Mouse (Mus musculus) stomach, embryonic 15.5 days (tissue): ENCODE data around the gene Avl9. TPM values are rescaled to one million over a fixed set of nuclear protein-coding genes. Genes with fewer than 3 reads are reported as not detected.

Experiments
- ATAC-seq: fragments of 200-750 bp; cut with Nextera tagmentation; 2 replicates; pipeline ENCODE4 v1.8.0; 2017; ENCODE audit warnings: low read depth, moderate number of reproducible peaks, moderate TSS enrichment; ENCODE audit not compliant: insufficient read depth, low FRiP score
- H3K27ac ChIP-seq: fragments of 300-500 bp; sonication (generic); 2 replicates; pipeline ENCODE4 v1.5.1; 2015; ENCODE audit warnings: mild to moderate bottlenecking, inconsistent platforms
- H3K27me3 ChIP-seq: fragments of 300-500 bp; sonication (generic); replicated peaks from 2 replicates; pipeline ENCODE4 v1.6.1; 2015; ENCODE audit warnings: inconsistent platforms
- H3K36me3 ChIP-seq: fragments of 300-500 bp; sonication (generic); 2 replicates; pipeline ENCODE4 v1.6.1; 2015; ENCODE audit warnings: inconsistent platforms
- H3K4me1 ChIP-seq: fragments of 300-500 bp; sonication (generic); 2 replicates; pipeline ENCODE4 v1.6.1; 2015; ENCODE audit warnings: inconsistent platforms
- H3K4me2 ChIP-seq: fragments of 300-500 bp; sonication (generic); 2 replicates; pipeline ENCODE4 v1.6.1; 2015; ENCODE audit warnings: mild to moderate bottlenecking, inconsistent platforms
- H3K4me3 ChIP-seq: fragments of 300-500 bp; sonication (generic); replicated peaks from 2 replicates; pipeline ENCODE4 v1.5.1; 2015; ENCODE audit warnings: inconsistent platforms
- H3K9ac ChIP-seq: fragments of 300-500 bp; sonication (generic); 2 replicates; pipeline ENCODE4 v1.6.1; 2015; ENCODE audit warnings: inconsistent platforms
- H3K9me3 ChIP-seq: fragments of 300-500 bp; sonication (generic); 2 replicates; pipeline ENCODE4 v1.6.1; 2016; ENCODE audit warnings: inconsistent platforms
- WGBS: fragments of 180-500 bp; shearing (Covaris S2); methylation state at CpG from one replicate; pipeline ENCODE4 v1.1.7; 2015; 5-methylcytosine and 5-hydroxymethylcytosine counted together
- polyA plus RNA-seq: library from polyadenylated mRNA; unstranded; fragments of >200 nt; fragmentation: Nextera tagmentation; extraction: Ambion mirVana; gene quantifications from 2 replicates; pipeline ENCODE4 v1.2.1, GENCODE M21; 2015

The Avl9 gene
- polyA plus RNA-seq, 1 experiment from 2014 or later = 12.9 TPM

DNA sequence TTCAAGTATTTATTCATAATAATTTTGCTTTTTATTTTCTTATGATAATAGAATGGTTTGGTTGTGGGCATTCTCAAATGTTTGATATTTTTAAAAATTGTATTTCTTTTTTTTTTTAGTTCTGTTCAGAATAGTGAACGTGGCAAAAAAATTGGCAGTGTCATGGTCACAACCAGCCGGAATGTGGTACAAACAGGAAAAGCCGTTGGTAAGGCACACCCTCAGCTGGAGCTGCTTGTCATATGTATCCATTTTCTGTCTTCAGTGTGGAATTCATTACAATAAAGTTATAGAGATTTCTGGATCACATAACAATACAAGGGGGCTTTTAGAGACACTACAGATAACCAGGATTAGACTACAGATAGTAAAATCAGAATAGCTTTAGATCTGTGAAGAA is 39.0 kb downstream of the Avl9 start:
- H3K9me3 ChIP-seq = no peaks in the 10 kb centered on the region
- H3K27ac ChIP-seq = no peak overlapping the region
- no peak for ATAC-seq
- H3K4me3 ChIP-seq = no peak overlapping the region
- H3K4me1 ChIP-seq = no peaks in the 10 kb centered on the region
- 0 out of 2 replicates have a peak, but pooled peaks cover 10% of the 10 kb centered on the region for H3K36me3 ChIP-seq
- H3K4me2 ChIP-seq = no peak overlapping the region
- H3K27me3 ChIP-seq = no peaks in the 10 kb centered on the region
- H3K9ac ChIP-seq = no peak overlapping the region
- 91% methylated on average over 3 of the region's 3 CpGs for WGBS

DNA sequence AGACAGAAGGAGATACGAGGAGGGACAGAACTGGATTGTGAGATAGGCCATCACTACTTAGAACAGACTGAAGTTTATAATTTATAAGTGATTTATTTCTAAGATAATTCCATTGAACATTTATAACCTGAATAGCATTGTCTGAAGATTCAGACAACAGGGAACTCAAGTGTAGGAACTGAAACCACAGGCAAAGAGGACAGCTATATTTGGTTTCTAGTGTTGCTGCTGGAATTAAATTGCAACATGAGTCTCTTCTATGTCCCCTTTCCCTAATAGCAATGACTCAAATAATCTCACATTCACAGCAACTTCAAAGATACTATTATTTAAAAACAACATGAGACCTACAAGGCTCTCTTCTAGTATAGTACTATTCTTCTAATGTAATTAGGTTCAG is 41.4 kb downstream of the Avl9 start:
- ATAC-seq = no peak
- Histone ChIP-seq H3K27ac (no peak overlapping the region), H3K9me3 (no peaks in the 10 kb centered on the region), H3K9ac (no peak overlapping the region), H3K4me3 (no peak overlapping the region), H3K4me2 (no peak overlapping the region), H3K27me3 (no peaks in the 10 kb centered on the region), H3K36me3 (0 out of 2 replicates have a peak, but pooled peaks cover 15% of the 10 kb centered on the region), H3K4me1 (no peaks in the 10 kb centered on the region)
- 82% methylated on average over 1 of the region's 1 CpGs for WGBS

DNA sequence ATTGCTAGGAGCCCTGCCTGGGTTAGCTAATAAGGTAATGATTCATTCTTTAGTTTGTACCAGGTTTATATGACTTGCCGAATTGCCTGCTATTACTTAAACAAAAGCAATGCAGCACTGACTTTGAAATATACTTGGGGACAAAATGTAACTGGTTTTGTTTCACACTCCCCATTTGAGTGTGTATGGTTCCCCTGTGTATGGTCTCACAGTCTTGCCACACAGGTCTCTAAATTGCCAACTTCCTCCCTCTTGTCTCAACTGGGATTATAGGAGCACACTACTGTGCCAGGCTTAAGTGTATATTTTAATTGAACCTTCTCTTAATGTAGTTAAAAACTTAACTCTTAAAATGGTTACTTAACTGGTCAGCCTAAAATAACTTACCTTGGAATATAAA is 44.6 kb downstream of the Avl9 start:
- no peaks in the 10 kb centered on the region for H3K27me3 ChIP-seq
- 78% methylated on average over 1 of the region's 1 CpGs for WGBS
- H3K4me2 ChIP-seq = no peak overlapping the region
- H3K27ac ChIP-seq = no peak overlapping the region
- no peak overlapping the region for H3K4me3 ChIP-seq
- ATAC-seq = no peak
- H3K4me1 ChIP-seq = no peaks in the 10 kb centered on the region
- H3K36me3 ChIP-seq = peaks cover 15% of the 10 kb centered on the region; the same call in 1 of the 2 replicates
- no peaks in the 10 kb centered on the region for H3K9me3 ChIP-seq
- no peak overlapping the region for H3K9ac ChIP-seq

DNA sequence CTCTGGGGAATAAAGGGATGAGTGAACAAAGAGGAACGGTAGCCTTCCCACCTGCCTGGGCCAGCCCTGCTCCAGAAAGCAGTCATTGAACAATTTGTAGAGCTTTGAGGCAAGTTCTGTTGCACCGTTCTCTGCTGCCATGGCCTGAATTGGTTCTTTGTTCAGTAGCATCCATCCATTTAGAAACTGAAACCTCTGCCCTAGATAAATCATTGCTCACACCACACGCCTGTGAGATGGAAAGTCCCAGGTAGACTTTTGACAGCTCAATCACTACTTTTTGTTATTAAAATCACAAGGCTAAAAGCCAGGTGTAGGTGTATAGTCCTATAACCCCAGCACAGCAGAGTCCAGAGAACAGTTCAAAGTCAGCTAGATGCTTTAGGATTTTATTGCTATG is 50.6 kb downstream of the Avl9 start:
- H3K9me3 ChIP-seq = no peaks in the 10 kb centered on the region
- H3K4me3 ChIP-seq = no peak overlapping the region
- no peaks in the 10 kb centered on the region for H3K27me3 ChIP-seq
- no peak for ATAC-seq
- H3K4me2 ChIP-seq = no peak overlapping the region
- 73% methylated on average over 3 of the region's 3 CpGs for WGBS
- H3K9ac ChIP-seq = no peak overlapping the region
- H3K4me1 ChIP-seq = no peaks in the 10 kb centered on the region
- H3K27ac ChIP-seq = no peak overlapping the region
- H3K36me3 ChIP-seq = no peaks in the 10 kb centered on the region; the same call in 1 of the 2 replicates

DNA sequence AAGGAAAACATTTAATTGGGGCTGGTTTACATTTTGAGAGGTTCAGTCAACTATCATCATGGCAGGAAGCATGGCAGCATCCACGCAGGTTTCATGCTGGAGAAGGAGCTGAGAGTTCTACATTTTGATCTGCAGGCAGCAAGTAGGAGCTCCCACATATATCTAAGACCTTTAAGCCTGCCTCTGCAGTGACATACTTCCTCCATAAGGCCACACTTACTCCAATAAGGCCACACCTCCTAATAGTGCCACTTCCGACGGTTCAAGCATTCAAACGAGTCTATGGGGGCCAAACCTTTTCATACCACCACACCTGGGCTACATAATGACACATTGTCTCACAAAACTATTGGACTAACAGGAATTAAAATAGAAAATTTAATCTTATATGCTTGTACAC is 51.0 kb downstream of the Avl9 start:
- H3K9me3 ChIP-seq = no peaks in the 10 kb centered on the region
- no peak for ATAC-seq
- H3K27ac ChIP-seq = no peak overlapping the region
- WGBS = 86% methylated on average over 4 of the region's 4 CpGs
- no peak overlapping the region for H3K4me3 ChIP-seq
- H3K36me3 ChIP-seq = no peaks in the 10 kb centered on the region; the same call in 1 of the 2 replicates
- H3K27me3 ChIP-seq = no peaks in the 10 kb centered on the region
- H3K9ac ChIP-seq = no peak overlapping the region
- no peaks in the 10 kb centered on the region for H3K4me1 ChIP-seq
- no peak overlapping the region for H3K4me2 ChIP-seq

DNA sequence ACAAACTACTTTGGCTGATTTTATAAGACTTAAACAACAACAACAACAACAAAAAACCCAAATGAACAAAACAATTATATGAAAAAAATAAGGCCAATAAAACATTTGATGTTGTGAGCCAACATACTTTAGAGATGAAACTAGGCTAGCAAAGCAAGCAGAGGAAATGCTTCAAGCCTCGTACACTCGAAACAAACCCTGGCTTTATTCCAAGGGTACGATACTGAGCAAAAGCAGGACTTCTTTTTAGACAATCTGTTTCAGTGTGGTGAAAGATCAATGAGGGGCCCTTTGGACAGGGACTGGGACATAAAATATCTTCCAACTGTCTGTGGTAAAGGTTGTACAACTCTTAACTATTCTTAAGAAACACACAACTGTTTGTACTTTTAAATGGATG is 61.1 kb downstream of the Avl9 start:
- 38% methylated on average over 3 of the region's 3 CpGs for WGBS

DNA sequence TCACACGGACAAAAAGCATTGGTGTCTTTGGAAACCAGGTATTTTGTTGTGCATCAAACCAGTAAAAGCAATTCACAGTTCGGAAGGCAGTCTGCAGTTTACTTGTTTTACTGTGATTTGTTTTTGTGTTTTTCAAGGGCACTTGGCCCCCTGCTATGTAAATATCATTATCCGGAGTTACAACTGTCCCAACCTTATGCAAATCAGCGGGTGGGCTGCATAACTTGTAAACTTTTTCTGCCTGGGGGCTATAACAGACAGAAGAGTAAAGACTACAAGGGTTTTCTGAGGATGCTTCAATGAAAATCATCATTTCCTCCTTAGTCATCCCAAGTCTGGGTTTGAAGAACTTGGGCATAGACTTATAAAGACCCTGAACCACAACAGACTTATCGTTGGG is 64.9 kb downstream of the Avl9 start:
- peaks cover 28% of the 10 kb centered on the region for H3K36me3 ChIP-seq
- H3K4me2 ChIP-seq = no peak overlapping the region
- H3K4me3 ChIP-seq = no peak overlapping the region
- H3K27ac ChIP-seq = no peak overlapping the region
- 90% methylated on average over 5 of the region's 5 CpGs for WGBS
- no peaks in the 10 kb centered on the region for H3K27me3 ChIP-seq
- H3K9ac ChIP-seq = no peak overlapping the region
- ATAC-seq = no peak
- peaks cover 5% of the 10 kb centered on the region; the same call in 1 of the 2 replicates for H3K4me1 ChIP-seq
- no peaks in the 10 kb centered on the region for H3K9me3 ChIP-seq

More for the DNA sequence above, 61.1 kb downstream of the Avl9 start:
- H3K36me3 ChIP-seq = peaks cover 27% of the 10 kb centered on the region
- H3K4me1 ChIP-seq = no peaks in the 10 kb centered on the region
- H3K4me3 ChIP-seq = no peak overlapping the region
- H3K4me2 ChIP-seq = no peak overlapping the region
- no peaks in the 10 kb centered on the region for H3K27me3 ChIP-seq
- no peak overlapping the region for H3K27ac ChIP-seq
- no peaks in the 10 kb centered on the region for H3K9me3 ChIP-seq
- no peak overlapping the region for H3K9ac ChIP-seq
- no peak for ATAC-seq

DNA sequence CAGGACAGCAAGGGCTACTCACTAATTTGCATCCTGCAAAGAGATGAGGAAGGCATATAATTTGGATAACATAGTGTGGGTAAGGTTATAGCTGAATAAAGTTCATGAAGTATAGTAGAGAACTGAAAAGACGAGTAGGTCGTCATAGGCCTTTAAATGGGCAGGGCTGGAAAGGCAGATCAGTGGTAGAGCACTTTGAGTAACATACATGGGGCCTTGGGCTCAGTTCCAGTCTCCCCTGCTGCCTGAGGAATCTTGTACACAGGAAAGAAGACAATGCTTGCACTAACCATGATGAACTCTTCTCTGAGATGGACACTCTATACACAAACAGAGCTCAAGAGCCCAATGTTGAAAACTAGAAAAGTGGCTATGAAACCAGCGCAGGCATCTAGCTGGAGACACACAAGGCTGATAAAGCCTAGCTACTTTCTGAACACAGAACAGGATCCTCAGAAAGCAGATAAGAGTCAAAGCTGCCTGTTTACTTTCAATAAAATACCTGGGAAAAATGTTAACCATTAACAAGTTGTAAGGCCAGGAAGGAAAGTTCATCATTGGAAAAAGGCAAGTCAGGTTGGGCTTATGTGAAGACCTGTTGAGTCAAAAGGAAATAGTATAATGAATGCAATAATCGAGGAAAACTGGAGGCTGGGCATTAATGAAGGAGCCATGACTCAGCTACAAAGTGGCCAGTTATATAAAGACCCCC is 69.0 kb downstream of the Avl9 start:
- Histone ChIP-seq H3K27ac (peak overlapping the region; percentile 80), H3K4me2 (peak overlapping the region; percentile 16; the same call in 1 of the 2 replicates), H3K27me3 (no peaks in the 10 kb centered on the region), H3K9ac (no peak overlapping the region), H3K4me1 (peaks cover 9% of the 10 kb centered on the region; the same call in 1 of the 2 replicates), H3K36me3 (peaks cover 34% of the 10 kb centered on the region), H3K4me3 (no peak overlapping the region), H3K9me3 (no peaks in the 10 kb centered on the region)
- peak; percentile 68; the same call in 1 of the 2 replicates for ATAC-seq
- WGBS = 62% methylated on average over 4 of the region's 4 CpGs

DNA sequence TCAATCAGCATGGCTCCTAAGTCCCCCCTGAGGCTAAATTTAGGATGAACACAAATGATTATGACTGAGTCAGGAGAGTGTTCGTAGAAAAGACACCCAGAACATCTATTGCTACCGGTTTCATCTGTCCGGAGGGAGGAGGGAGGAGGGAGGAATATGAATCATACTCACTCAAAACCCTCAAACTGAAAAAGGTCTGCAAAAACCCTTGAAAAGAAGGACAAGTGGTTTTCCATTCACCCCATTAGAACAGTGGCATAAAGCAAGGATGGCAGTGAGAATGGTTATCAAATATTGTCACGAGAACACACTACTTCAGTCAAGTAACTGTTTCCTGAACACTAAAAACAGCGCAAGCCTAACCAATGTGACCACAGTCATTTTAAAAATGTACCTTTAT is 70.4 kb downstream of the Avl9 start:
- Histone ChIP-seq H3K4me3 (no peak overlapping the region), H3K9me3 (no peaks in the 10 kb centered on the region), H3K27ac (peak overlapping the region; percentile 77; the same call in 1 of the 2 replicates), H3K36me3 (peaks cover 20% of the 10 kb centered on the region), H3K4me2 (no peak overlapping the region), H3K9ac (no peak overlapping the region), H3K4me1 (peaks cover 9% of the 10 kb centered on the region; the same call in 1 of the 2 replicates), H3K27me3 (no peaks in the 10 kb centered on the region)
- no peak for ATAC-seq
- WGBS = 78% methylated on average over 5 of the region's 5 CpGs

DNA sequence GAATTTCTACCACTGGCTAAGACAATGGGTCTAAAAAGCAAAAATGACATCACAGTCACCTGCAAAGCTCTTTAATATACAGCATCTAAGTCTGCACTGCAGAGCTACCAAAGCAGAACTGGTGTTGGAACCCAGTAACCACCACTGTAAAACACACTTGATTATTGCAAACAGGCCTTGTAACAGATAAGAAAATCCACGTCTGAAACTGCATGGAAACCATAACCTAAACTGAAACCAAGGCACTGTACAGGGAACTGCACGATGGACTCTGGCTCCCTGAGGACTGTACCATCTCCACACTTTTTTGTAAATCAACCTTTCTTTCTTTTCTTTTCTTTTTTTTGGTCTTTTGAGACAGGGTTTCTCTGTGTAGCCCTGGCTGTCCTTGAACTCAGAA is 73.0 kb downstream of the Avl9 start:
- ATAC-seq = no peak
- Histone ChIP-seq H3K27ac (no peak overlapping the region), H3K9me3 (no peaks in the 10 kb centered on the region), H3K4me3 (no peak overlapping the region), H3K27me3 (no peaks in the 10 kb centered on the region), H3K4me1 (peaks cover 9% of the 10 kb centered on the region; the same call in 1 of the 2 replicates), H3K36me3 (peaks cover 12% of the 10 kb centered on the region), H3K9ac (no peak overlapping the region), H3K4me2 (no peak overlapping the region)
- 71% methylated on average over 2 of the region's 2 CpGs for whole genome bisulfite sequencing

DNA sequence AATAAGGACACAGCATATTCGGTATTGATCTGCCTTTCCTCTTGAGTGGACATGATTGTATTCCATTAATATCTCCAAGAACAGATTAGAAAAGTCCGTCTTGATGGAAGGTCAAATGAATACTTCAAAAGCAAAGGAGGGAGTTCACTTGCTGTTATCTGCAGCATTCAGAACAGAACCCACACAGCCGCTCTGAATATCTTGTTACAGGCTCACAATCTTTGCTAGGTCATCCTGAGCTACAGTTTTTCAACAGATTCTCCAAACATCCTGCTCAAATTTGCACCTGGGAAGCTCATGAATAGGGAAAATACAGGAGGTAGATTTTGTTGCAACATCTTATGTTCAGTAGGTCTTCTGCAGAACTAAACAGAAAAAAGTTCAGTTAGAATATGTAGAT is 74.6 kb downstream of the Avl9 start:
- 64% methylated on average over 3 of the region's 3 CpGs for WGBS
- H3K9ac ChIP-seq = no peak overlapping the region
- H3K4me2 ChIP-seq = no peak overlapping the region
- 0 out of 2 replicates have a peak, but pooled peaks cover 6% of the 10 kb centered on the region for H3K4me1 ChIP-seq
- no peak overlapping the region for H3K27ac ChIP-seq
- H3K27me3 ChIP-seq = no peaks in the 10 kb centered on the region
- peaks cover 7% of the 10 kb centered on the region for H3K36me3 ChIP-seq
- no peak overlapping the region for H3K4me3 ChIP-seq
- no peaks in the 10 kb centered on the region for H3K9me3 ChIP-seq
- ATAC-seq = no peak

DNA sequence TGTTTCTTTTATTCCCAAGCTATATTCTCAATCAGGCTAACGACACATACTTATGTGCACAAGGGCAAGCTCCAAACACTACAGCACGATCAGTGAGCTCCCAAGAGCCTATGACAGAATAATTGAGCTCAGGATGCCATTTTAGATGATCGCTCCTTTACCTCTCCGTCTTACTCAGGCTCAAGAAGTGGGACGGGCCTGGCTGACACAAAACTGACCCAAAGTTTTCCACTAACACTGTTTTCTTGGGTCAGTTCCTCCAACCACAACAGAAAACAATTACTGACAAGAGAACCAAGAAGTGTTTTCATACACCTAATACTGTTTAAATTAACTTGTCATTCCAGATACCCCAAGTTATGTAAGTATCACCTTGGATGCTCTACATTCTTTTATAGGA is 80.1 kb downstream of the Avl9 start:
- H3K4me3 ChIP-seq = no peak overlapping the region
- peaks cover 11% of the 10 kb centered on the region; the same call in 1 of the 2 replicates for H3K4me1 ChIP-seq
- H3K36me3 ChIP-seq = no peaks in the 10 kb centered on the region
- no peak overlapping the region for H3K27ac ChIP-seq
- WGBS = 81% methylated on average over 5 of the region's 5 CpGs
- no peak for ATAC-seq
- no peaks in the 10 kb centered on the region for H3K27me3 ChIP-seq
- H3K9me3 ChIP-seq = no peaks in the 10 kb centered on the region
- no peak overlapping the region for H3K9ac ChIP-seq
- H3K4me2 ChIP-seq = peak overlapping the region; percentile 80; the same call in 1 of the 2 replicates
